Mouse (Mus musculus) stomach, postnatal 0 days (tissue): ENCODE measurements around the gene Auts2. TPM values are rescaled to one million over a fixed set of nuclear protein-coding genes. Genes with fewer than 3 reads are reported as not detected.

Experiments
- ATAC-seq: fragments of 200-750 bp; cut with Nextera tagmentation; 2 replicates; pipeline ENCODE4 v1.8.0; 2017; ENCODE audit not compliant: low FRiP score, low TSS enrichment
- DNase-seq: peaks from one replicate; pipeline ENCODE4 v3.0.0-alpha.2; 2016; ENCODE audit warnings: low spot score
- H3K27ac ChIP-seq: fragments of 300-500 bp; sonication (generic); replicated peaks from 2 replicates; pipeline ENCODE4 v1.5.1; 2014; ENCODE audit warnings: mild to moderate bottlenecking, control low read depth
- H3K27me3 ChIP-seq: fragments of 300-500 bp; sonication (generic); 2 replicates; pipeline ENCODE4 v1.6.1; 2014; ENCODE audit warnings: low read length; ENCODE audit not compliant: control insufficient read depth, insufficient read depth
- H3K36me3 ChIP-seq: fragments of 300-500 bp; sonication (generic); 2 replicates; pipeline ENCODE4 v1.6.1; 2014; ENCODE audit warnings: low read length, mixed read lengths; ENCODE audit not compliant: control insufficient read depth, insufficient read depth
- H3K4me1 ChIP-seq: fragments of 300-500 bp; sonication (generic); replicated peaks from 2 replicates; pipeline ENCODE4 v1.6.1; 2014; ENCODE audit warnings: antibody characterized with exemption; ENCODE audit not compliant: control insufficient read depth, insufficient read depth
- H3K4me2 ChIP-seq: fragments of 300-500 bp; sonication (generic); replicated peaks from 2 replicates; pipeline ENCODE4 v1.6.1; 2014; ENCODE audit warnings: low read depth, mild to moderate bottlenecking, control low read depth, moderate library complexity
- H3K4me3 ChIP-seq: fragments of 300-500 bp; sonication (generic); 2 replicates; pipeline ENCODE4 v1.5.1; 2014; ENCODE audit warnings: low read depth, low read length, control low read depth
- H3K9ac ChIP-seq: fragments of 300-500 bp; sonication (generic); 2 replicates; pipeline ENCODE4 v1.6.1; 2014; ENCODE audit warnings: mild to moderate bottlenecking, low read length, control low read depth, mixed read lengths
- H3K9me3 ChIP-seq: fragments of 300-500 bp; sonication (generic); 2 replicates; pipeline ENCODE4 v1.6.1; 2016; ENCODE audit warnings: low read length; ENCODE audit not compliant: control insufficient read depth
- CTCF ChIP-seq: IDR thresholded peaks from 2 replicates; pipeline ENCODE4 v1.5.1; 2016; ENCODE audit warnings: antibody characterized with exemption, low read depth, mild to moderate bottlenecking, moderate library complexity
- EP300 ChIP-seq: optimal IDR thresholded peaks from 2 replicates; pipeline ENCODE3; 2016; ENCODE audit warnings: antibody characterized with exemption
- WGBS: fragments of 180-500 bp; shearing (Covaris S2); extraction: QIAGEN DNeasy Blood & Tissue Kit; methylation state at CpG from one replicate; pipeline ENCODE4 v1.1.7; 2014; 5-methylcytosine and 5-hydroxymethylcytosine counted together
- polyA plus RNA-seq: library from polyadenylated mRNA; unstranded; fragments of >200 nt; fragmentation: Nextera tagmentation; extraction: Ambion mirVana; gene quantifications from 2 replicates; pipeline ENCODE4 v1.2.1, GENCODE M21; 2015

Gene Auts2
- polyA plus RNA-seq, 1 experiment from 2014 or later, result 7.3 TPM

GRCm38 (mm10) chr5:131857976-131858375 lies 685.2 kb downstream of the Auts2 start:
- no peak for ATAC-seq
- H3K4me2 ChIP-seq, result no peak overlapping the region
- no peak overlapping the region for H3K9ac ChIP-seq
- TF ChIP-seq EP300 (no peak), CTCF (no peak)
- DNase-seq, result no peak
- H3K9me3 ChIP-seq, result no peaks in the 10 kb centered on the region
- H3K4me3 ChIP-seq, result no peak overlapping the region
- 88% methylated on average over 5 of the region's 5 CpGs for WGBS
- H3K36me3 ChIP-seq, result no peaks in the 10 kb centered on the region
- H3K27me3 ChIP-seq, result no peaks in the 10 kb centered on the region
- no peaks in the 10 kb centered on the region for H3K4me1 ChIP-seq
- H3K27ac ChIP-seq, result no peak overlapping the region

GRCm38 (mm10) chr5:131855358-131855757 lies 687.8 kb downstream of the Auts2 start:
- DNase-seq (no peak), ATAC-seq (no peak)
- TF ChIP-seq EP300 (no peak), CTCF (no peak)
- Histone ChIP-seq H3K27ac (no peak overlapping the region), H3K36me3 (no peaks in the 10 kb centered on the region), H3K27me3 (no peaks in the 10 kb centered on the region), H3K9me3 (no peaks in the 10 kb centered on the region), H3K4me1 (no peaks in the 10 kb centered on the region; the same call in 1 of the 2 replicates), H3K4me2 (no peak overlapping the region; the same call in 1 of the 2 replicates), H3K4me3 (no peak overlapping the region), H3K9ac (no peak overlapping the region)
- 11% methylated on average over 8 of the region's 8 CpGs for WGBS

GRCm38 (mm10) chr5:131851597-131852453 lies 691.3 kb downstream of the Auts2 start:
- H3K9me3 ChIP-seq, result no peaks in the 10 kb centered on the region
- TF ChIP-seq CTCF, result no peak
- no peak for TF ChIP-seq EP300
- no peaks in the 10 kb centered on the region; the same call in 1 of the 2 replicates for H3K4me1 ChIP-seq
- no peak overlapping the region for H3K9ac ChIP-seq
- H3K4me2 ChIP-seq, result no peak overlapping the region
- 51% methylated on average over 20 of the region's 20 CpGs for WGBS
- ATAC-seq, result no peak
- H3K27ac ChIP-seq, result no peak overlapping the region
- no peaks in the 10 kb centered on the region for H3K27me3 ChIP-seq
- no peak for DNase-seq
- H3K4me3 ChIP-seq, result no peak overlapping the region
- no peaks in the 10 kb centered on the region for H3K36me3 ChIP-seq

- TF ChIP-seq EP300 (no peak), CTCF (no peak)
- no peak for DNase-seq
These were observed 692.4 kb downstream of the Auts2 start for GRCm38 (mm10) chr5:131850632-131851335.

GRCm38 (mm10) chr5:131849644-131850043 lies 693.5 kb downstream of the Auts2 start:
- Histone ChIP-seq H3K4me2 (no peak overlapping the region), H3K27ac (no peak overlapping the region), H3K27me3 (no peaks in the 10 kb centered on the region), H3K4me1 (no peaks in the 10 kb centered on the region; the same call in 1 of the 2 replicates), H3K36me3 (no peaks in the 10 kb centered on the region), H3K4me3 (no peak overlapping the region), H3K9ac (no peak overlapping the region), H3K9me3 (no peaks in the 10 kb centered on the region)
- TF ChIP-seq EP300, result no peak
- TF ChIP-seq CTCF, result no peak
- DNase-seq (no peak), ATAC-seq (no peak)
- WGBS, result 90% methylated on average over 3 of the region's 3 CpGs

More at GRCm38 (mm10) chr5:131850632-131851335, 692.4 kb downstream of the Auts2 start:
- Histone ChIP-seq H3K27ac (no peak overlapping the region), H3K4me2 (no peak overlapping the region), H3K9ac (no peak overlapping the region), H3K4me3 (no peak overlapping the region), H3K27me3 (no peaks in the 10 kb centered on the region), H3K4me1 (no peaks in the 10 kb centered on the region; the same call in 1 of the 2 replicates), H3K9me3 (no peaks in the 10 kb centered on the region), H3K36me3 (no peaks in the 10 kb centered on the region)
- WGBS, result 60% methylated on average over 8 of the region's 8 CpGs
- no peak for ATAC-seq

GRCm38 (mm10) chr5:131844519-131844800 lies 698.7 kb downstream of the Auts2 start:
- Histone ChIP-seq H3K4me2 (no peak overlapping the region), H3K27me3 (no peaks in the 10 kb centered on the region), H3K27ac (no peak overlapping the region), H3K9ac (no peak overlapping the region), H3K4me3 (no peak overlapping the region), H3K36me3 (no peaks in the 10 kb centered on the region), H3K9me3 (no peaks in the 10 kb centered on the region), H3K4me1 (no peaks in the 10 kb centered on the region)
- DNase-seq, result no peak
- 44% methylated on average over 9 of the region's 9 CpGs for WGBS
- no peak for ATAC-seq
- TF ChIP-seq CTCF (no peak), EP300 (no peak)
